Mouse (Mus musculus): Measurements from ENCODE around the gene Selenos. TPM values are rescaled to one million over a fixed set of nuclear protein-coding genes. Genes with fewer than 3 reads are reported as not detected.

Gene Selenos
- polyA plus RNA-seq (2015; fragmentation: Nextera tagmentation; extraction: Ambion mirVana): 103 and 120 TPM in 2 replicates

GRCm38 (mm10) chr7:66079364-66080230, at the start of gene Selenos:
Gene Selenos, plus strand, starts transcription at chr7:66079649.
- Histone ChIP-seq H3K27ac (ENCODE audit: low read depth) (peak within 1 kb of the TSS; percentile 88), H3K4me1 (ENCODE audit: insufficient read depth) (peaks cover 29% of the 10 kb centered on the region), H3K9me3 (ENCODE audit: low read length) (no peaks in the 10 kb centered on the region), H3K36me3 (replicated peaks; ENCODE audit: insufficient read depth, low read length) (peaks cover 36% of the 10 kb centered on the region), H3K9ac (replicated peaks) (peak within 1 kb of the TSS; percentile 82), H3K4me2 (ENCODE audit: low read depth, low read length) (peak within 1 kb of the TSS; percentile 86), H3K4me3 (ENCODE audit: low read depth, low read length) (peak within 1 kb of the TSS; percentile 78), H3K27me3 (ENCODE audit: insufficient read depth, low read length) (no peaks in the 10 kb centered on the region)
- under 1% methylated on average over 64 of the region's 65 CpGs for WGBS (ENCODE audit: insufficient replicate concordance)
- ATAC-seq (peak; percentile 100), DNase-seq (peak; percentile 97)
- TF ChIP-seq EP300 (IDR thresholded peaks at IDR 0.05; ENCODE audit: low read depth): 0 out of 2 replicates have a peak, but pooled peaks have one; percentile 6
- TF ChIP-seq CTCF (IDR thresholded peaks at IDR 0.05; ENCODE audit: low read depth): no peak

GRCm38 (mm10) chr7:66036809-66037208, 42.6 kb upstream of the Selenos start:
- H3K36me3 ChIP-seq (replicated peaks; ENCODE audit: insufficient read depth, low read length): no peaks in the 10 kb centered on the region
- no peak for DNase-seq
- H3K27ac ChIP-seq (ENCODE audit: low read depth): no peak overlapping the region
- ATAC-seq: no peak
- no peak overlapping the region for H3K9ac ChIP-seq (replicated peaks)
- no peaks in the 10 kb centered on the region for H3K27me3 ChIP-seq (ENCODE audit: insufficient read depth, low read length)
- WGBS (ENCODE audit: insufficient replicate concordance): 48% methylated on average over 8 of the region's 8 CpGs
- H3K9me3 ChIP-seq (ENCODE audit: low read length): no peaks in the 10 kb centered on the region
- no peaks in the 10 kb centered on the region for H3K4me1 ChIP-seq (ENCODE audit: insufficient read depth)
- no peak overlapping the region for H3K4me3 ChIP-seq (ENCODE audit: low read depth, low read length)
- H3K4me2 ChIP-seq (ENCODE audit: low read depth, low read length): no peak overlapping the region
- no peak for TF ChIP-seq CTCF (IDR thresholded peaks at IDR 0.05; ENCODE audit: low read depth)
- no peak for TF ChIP-seq EP300 (IDR thresholded peaks at IDR 0.05; ENCODE audit: low read depth)

- WGBS (ENCODE audit: insufficient replicate concordance): 62% methylated on average over 3 of the region's 3 CpGs
- H3K27me3 ChIP-seq (ENCODE audit: insufficient read depth, low read length): no peaks in the 10 kb centered on the region
- ATAC-seq (no peak), DNase-seq (no peak)
- H3K9ac ChIP-seq (replicated peaks): no peak overlapping the region
- H3K27ac ChIP-seq (ENCODE audit: low read depth): no peak overlapping the region
- H3K4me2 ChIP-seq (ENCODE audit: low read depth, low read length): no peak overlapping the region
- H3K4me3 ChIP-seq (ENCODE audit: low read depth, low read length): no peak overlapping the region
- no peaks in the 10 kb centered on the region for H3K36me3 ChIP-seq (replicated peaks; ENCODE audit: insufficient read depth, low read length)
- no peaks in the 10 kb centered on the region for H3K4me1 ChIP-seq (ENCODE audit: insufficient read depth)
- no peaks in the 10 kb centered on the region for H3K9me3 ChIP-seq (ENCODE audit: low read length)
- no peak for TF ChIP-seq EP300 (IDR thresholded peaks at IDR 0.05; ENCODE audit: low read depth)
- TF ChIP-seq CTCF (IDR thresholded peaks at IDR 0.05; ENCODE audit: low read depth): no peak
Measured at GRCm38 (mm10) chr7:66038261-66038660, 41.2 kb upstream of the Selenos start.

- ATAC-seq: no peak
Measured at GRCm38 (mm10) chr7:66038730-66039129, 40.7 kb upstream of the Selenos start.

DNA sequence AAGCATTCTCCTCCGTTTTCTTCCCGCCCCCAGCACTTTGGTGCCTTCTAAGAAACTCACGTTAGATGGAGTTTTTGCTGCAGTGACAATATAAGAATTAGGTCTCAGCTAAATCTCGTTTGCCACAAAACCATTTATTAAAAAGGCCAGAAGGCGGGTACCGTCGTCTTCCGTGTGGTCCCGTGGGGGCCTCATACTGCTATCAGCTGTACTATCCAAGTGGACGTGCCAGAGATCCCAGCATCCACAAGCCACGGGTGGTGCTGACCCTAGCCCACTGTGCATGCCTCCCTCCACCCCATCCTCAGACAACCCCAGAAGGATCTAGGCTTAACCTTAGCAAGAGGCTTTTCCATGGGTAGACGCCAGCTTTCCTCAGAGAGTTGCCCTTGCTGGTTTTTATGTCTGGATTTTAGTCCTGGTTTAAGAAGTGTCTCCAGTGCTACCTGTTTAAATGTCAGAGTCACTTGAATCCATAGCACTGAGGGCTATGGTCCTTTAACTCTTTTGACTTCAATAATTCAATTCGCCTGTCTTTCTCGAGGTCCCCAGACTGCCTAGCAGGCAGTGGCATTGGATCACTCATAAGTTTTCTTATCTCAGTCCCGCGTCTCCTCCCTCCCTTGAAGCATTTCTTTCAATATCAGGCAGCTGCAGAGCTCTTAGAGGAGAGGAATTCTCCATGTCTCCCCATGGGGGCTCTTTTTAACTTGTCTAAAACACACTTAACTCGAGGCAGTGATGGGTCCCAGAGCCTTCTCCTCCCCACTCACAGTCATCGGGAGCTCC, 39.2 kb upstream of the Selenos start:
- Histone ChIP-seq H3K4me2 (ENCODE audit: low read depth, low read length) (no peak overlapping the region), H3K27me3 (ENCODE audit: insufficient read depth, low read length) (no peaks in the 10 kb centered on the region), H3K27ac (ENCODE audit: low read depth) (no peak overlapping the region), H3K9me3 (ENCODE audit: low read length) (no peaks in the 10 kb centered on the region), H3K36me3 (replicated peaks; ENCODE audit: insufficient read depth, low read length) (no peaks in the 10 kb centered on the region), H3K4me1 (ENCODE audit: insufficient read depth) (no peaks in the 10 kb centered on the region), H3K4me3 (ENCODE audit: low read depth, low read length) (no peak overlapping the region), H3K9ac (replicated peaks) (no peak overlapping the region)
- ATAC-seq: no peak
- no peak for DNase-seq
- WGBS (ENCODE audit: insufficient replicate concordance): 78% methylated on average over 18 of the region's 18 CpGs
- no peak for TF ChIP-seq CTCF (IDR thresholded peaks at IDR 0.05; ENCODE audit: low read depth)
- TF ChIP-seq EP300 (IDR thresholded peaks at IDR 0.05; ENCODE audit: low read depth): no peak

More at GRCm38 (mm10) chr7:66038730-66039129, 40.7 kb upstream of the Selenos start:
- no peaks in the 10 kb centered on the region for H3K36me3 ChIP-seq (replicated peaks; ENCODE audit: insufficient read depth, low read length)
- no peak overlapping the region for H3K4me3 ChIP-seq (ENCODE audit: low read depth, low read length)
- H3K4me1 ChIP-seq (ENCODE audit: insufficient read depth): no peaks in the 10 kb centered on the region
- DNase-seq: no peak
- 76% methylated on average over 11 of the region's 11 CpGs for WGBS (ENCODE audit: insufficient replicate concordance)
- TF ChIP-seq CTCF (IDR thresholded peaks at IDR 0.05; ENCODE audit: low read depth) (no peak), EP300 (IDR thresholded peaks at IDR 0.05; ENCODE audit: low read depth) (no peak)
- no peak overlapping the region for H3K27ac ChIP-seq (ENCODE audit: low read depth)
- H3K9ac ChIP-seq (replicated peaks): no peak overlapping the region
- H3K27me3 ChIP-seq (ENCODE audit: insufficient read depth, low read length): no peaks in the 10 kb centered on the region
- no peaks in the 10 kb centered on the region for H3K9me3 ChIP-seq (ENCODE audit: low read length)
- H3K4me2 ChIP-seq (ENCODE audit: low read depth, low read length): no peak overlapping the region

All from liver, postnatal 0 days (tissue).